18 mouse cellular contexts compared by ENCODE assay signal in genomic region chr16:34857631-34858030, GRCm38 (mm10).
DNase-seq lines count a peak whose midpoint lies in the region; ATAC-seq and TF ChIP-seq lines count a peak whose summit lies in the region.
"Had no signal": no experiment of that assay in that cellular context is flagged by ENCODE, and none has a peak within 500 bp of the region (broad histone marks: within the 10 kb centered on the region; RNA-seq: fewer than 3 reads in every experiment).

No protein-coding gene starts in this region.

- WGBS in kidney, adult 2 months, result 30% methylated on average over 5 of the region's 5 CpGs
- 46% methylated on average over 5 of the region's 5 CpGs for WGBS in kidney, embryonic 15.5 days
- WGBS in hindbrain, postnatal 0 days, result 78% methylated on average over 5 of the region's 5 CpGs

- no peak overlapping the region for H3K9ac ChIP-seq in kidney, embryonic 15.5 days
- H3K9ac ChIP-seq in hindbrain, postnatal 0 days (replicated peaks; ENCODE audit: low read length), result no peak overlapping the region
- H3K9ac ChIP-seq: forebrain, embryonic 15.5 days; heart, embryonic 15.5 days; hindbrain, embryonic 14.5 days had no signal

- peak; percentile 91 for DNase-seq in kidney, adult 2 months
- peak; percentile 74 for DNase-seq in kidney, postnatal 14 days
- DNase-seq in yolk sac, embryonic 10.5 days (ENCODE audit: low spot score), result peak; percentile 76
- no peak for DNase-seq in hindbrain, postnatal 0 days (ENCODE audit: low spot score)
- no peak for DNase-seq in urinary bladder, postnatal 36 days (ENCODE audit: low spot score in 2 of 2)
- no peak for DNase-seq in Muller cell, postnatal 12 days (ENCODE audit: inconsistent ontology term)
- DNase-seq: adrenal gland, postnatal 10 days; cerebellum, adult 11-12 months; cerebellum, postnatal 10 days; gastrocnemius, postnatal 10 days; heart, adult 2 months had no signal

- peaks cover 35% of the 10 kb centered on the region for H3K4me1 ChIP-seq in kidney, adult 2 months (ENCODE audit: control insufficient read depth, insufficient read depth, low read length)
- H3K4me1 ChIP-seq in kidney, embryonic 15.5 days, result peaks cover 12% of the 10 kb centered on the region; the same call in 1 of the 2 replicates
- H3K4me1 ChIP-seq in hindbrain, postnatal 0 days (ENCODE audit: insufficient read depth, low read length), result no peaks in the 10 kb centered on the region
- H3K4me1 ChIP-seq: forebrain, embryonic 15.5 days had no signal

- TF ChIP-seq CTCF in kidney, adult 2 months (conservative IDR thresholded peaks at IDR 0.05; ENCODE audit: insufficient read depth, insufficient read length, low read depth, low read length), result no peak
- TF ChIP-seq CTCF in hindbrain, postnatal 0 days (IDR thresholded peaks at IDR 0.05; ENCODE audit: low read depth), result no peak

- no peak overlapping the region for H3K4me3 ChIP-seq in kidney, adult 2 months (ENCODE audit: insufficient read depth, low read depth, low read length)
- no peak overlapping the region for H3K4me3 ChIP-seq in kidney, embryonic 15.5 days (replicated peaks)
- H3K4me3 ChIP-seq in hindbrain, postnatal 0 days (ENCODE audit: low read length), result no peak overlapping the region
- H3K4me3 ChIP-seq: embryonic facial prominence, embryonic 10.5 days; forebrain, embryonic 15.5 days; heart, adult 2 months; heart, embryonic 15.5 days; hindbrain, embryonic 10.5 days had no signal

- H3K9me3 ChIP-seq in kidney, embryonic 15.5 days (replicated peaks), result no peaks in the 10 kb centered on the region
- H3K9me3 ChIP-seq in hindbrain, postnatal 0 days (ENCODE audit: low read length), result no peaks in the 10 kb centered on the region
- H3K9me3 ChIP-seq: embryonic facial prominence, embryonic 10.5 days; forebrain, embryonic 15.5 days; heart, embryonic 15.5 days; hindbrain, embryonic 10.5 days had no signal

- no peaks in the 10 kb centered on the region for H3K36me3 ChIP-seq in kidney, adult 2 months (ENCODE audit: control insufficient read depth, insufficient read depth, low read length)
- H3K36me3 ChIP-seq in kidney, embryonic 15.5 days, result no peaks in the 10 kb centered on the region
- no peaks in the 10 kb centered on the region for H3K36me3 ChIP-seq in hindbrain, postnatal 0 days (ENCODE audit: insufficient read depth, low read length)
- H3K36me3 ChIP-seq: embryonic facial prominence, embryonic 10.5 days; forebrain, embryonic 15.5 days; heart, embryonic 15.5 days; hindbrain, embryonic 10.5 days had no signal

- H3K27ac ChIP-seq in kidney, adult 2 months (ENCODE audit: insufficient read depth, low read depth, low read length), result peak overlapping the region; percentile 62; the same call in 1 of the 2 replicates
- H3K27ac ChIP-seq in kidney, embryonic 15.5 days, result no peak overlapping the region
- H3K27ac ChIP-seq in hindbrain, postnatal 0 days, result no peak overlapping the region
- H3K27ac ChIP-seq: embryonic facial prominence, embryonic 10.5 days; forebrain, embryonic 15.5 days; heart, adult 2 months; heart, embryonic 15.5 days; hindbrain, embryonic 10.5 days; hindbrain, embryonic 14.5 days had no signal

- no peak overlapping the region for H3K4me2 ChIP-seq in kidney, embryonic 15.5 days
- H3K4me2 ChIP-seq in hindbrain, postnatal 0 days (ENCODE audit: low read depth, low read length), result no peak overlapping the region
- H3K4me2 ChIP-seq: forebrain, embryonic 15.5 days; heart, embryonic 11.5 days; heart, embryonic 15.5 days; hindbrain, embryonic 14.5 days had no signal

- no peak for TF ChIP-seq POLR2A in kidney, adult 2 months (IDR thresholded peaks at IDR 0.05; ENCODE audit: low read depth, low read length)

- H3K27me3 ChIP-seq in kidney, adult 2 months (replicated peaks; ENCODE audit: control insufficient read depth, insufficient read depth, low read length), result no peaks in the 10 kb centered on the region
- H3K27me3 ChIP-seq in kidney, embryonic 15.5 days, result no peaks in the 10 kb centered on the region
- H3K27me3 ChIP-seq in hindbrain, postnatal 0 days (ENCODE audit: insufficient read depth, low read length), result no peaks in the 10 kb centered on the region
- H3K27me3 ChIP-seq: forebrain, embryonic 15.5 days; heart, embryonic 15.5 days had no signal

- ATAC-seq in kidney, embryonic 15.5 days (replicated peaks; ENCODE audit: low FRiP score), result peak; percentile 62; the same call in 1 of the 2 replicates
- ATAC-seq in hindbrain, postnatal 0 days, result no peak
- ATAC-seq: forebrain, embryonic 15.5 days had no signal

Comparison
In these comparisons a context has a peak if more than half of its experiments do, and no peak if none do; other contexts are left out.
1. DNase-seq: peak in kidney, adult 2 months (single experiment), kidney, postnatal 14 days (single experiment) and yolk sac, embryonic 10.5 days (single experiment); none in hindbrain, postnatal 0 days (single experiment), urinary bladder, postnatal 36 days (0 of 2) and Muller cell, postnatal 12 days (single experiment).